8 mouse cellular contexts compared by ENCODE assay signal in the genomic region with DNA sequence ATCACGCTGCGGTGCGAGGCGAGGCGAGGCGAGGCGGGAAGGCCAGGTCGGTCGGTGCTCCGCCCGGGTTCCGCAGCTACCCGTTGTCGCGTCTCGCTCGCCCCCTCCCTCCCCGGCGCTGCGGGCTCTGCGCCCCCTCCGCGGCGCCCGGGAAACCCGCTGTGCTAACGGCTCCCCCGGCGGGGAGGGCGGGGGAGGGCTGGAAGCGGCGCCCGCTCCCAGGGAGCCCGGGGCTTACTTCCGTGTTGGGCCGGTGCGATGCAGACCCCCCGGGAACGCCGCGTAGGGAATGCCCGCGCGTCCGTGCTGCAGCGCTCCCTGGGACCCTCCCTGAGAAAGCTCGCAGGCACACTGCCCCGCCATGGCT. TPM values are rescaled to one million over a fixed set of nuclear protein-coding genes. Genes with fewer than 3 reads are reported as not detected.
DNase-seq lines count a peak whose midpoint lies in the region; ATAC-seq and TF ChIP-seq lines count a peak whose summit lies in the region.

No protein-coding gene starts in this region.

- H3K36me3 ChIP-seq in C2C12 (ENCODE audit: control insufficient read depth, insufficient read depth), result peaks cover 51% of the 10 kb centered on the region
- H3K36me3 ChIP-seq in forebrain, embryonic 14.5 days (ENCODE audit: control insufficient read depth, insufficient read depth, low read length), result peaks cover 11% of the 10 kb centered on the region
- H3K36me3 ChIP-seq in liver, embryonic 15.5 days (replicated peaks), result peaks cover 17% of the 10 kb centered on the region

- H3ac ChIP-seq in C2C12 (ENCODE audit: control insufficient read depth, insufficient read length, low read depth), result peak overlapping the region; percentile 69

- H3K27ac ChIP-seq in forebrain, embryonic 14.5 days (ENCODE audit: low read depth, low read length), result peak overlapping the region; percentile 100
- peak overlapping the region; percentile 97 for H3K27ac ChIP-seq in liver, embryonic 15.5 days (replicated peaks)

- no peaks in the 10 kb centered on the region for H3K27me3 ChIP-seq in C2C12 (ENCODE audit: control insufficient read depth, insufficient read depth, insufficient read length)
- no peaks in the 10 kb centered on the region for H3K27me3 ChIP-seq in forebrain, embryonic 14.5 days (replicated peaks; ENCODE audit: control insufficient read depth, insufficient read depth, low read length)
- no peaks in the 10 kb centered on the region for H3K27me3 ChIP-seq in liver, embryonic 15.5 days

- peaks cover 4% of the 10 kb centered on the region; the same call in 1 of the 2 replicates for H3K4me1 ChIP-seq in forebrain, embryonic 14.5 days (ENCODE audit: control insufficient read depth, insufficient read depth, low read length)
- peaks cover 26% of the 10 kb centered on the region for H3K4me1 ChIP-seq in liver, embryonic 15.5 days (replicated peaks)

- peaks cover 71% of the 10 kb centered on the region for H3K79me3 ChIP-seq in C2C12 (ENCODE audit: low read depth)

- peak overlapping the region; percentile 100 for H3K9ac ChIP-seq in forebrain, embryonic 14.5 days (ENCODE audit: low read length)
- H3K9ac ChIP-seq in liver, embryonic 15.5 days, result peak overlapping the region; percentile 99

- H3K4me2 ChIP-seq in forebrain, embryonic 14.5 days (ENCODE audit: low read length), result peak overlapping the region; percentile 46
- H3K4me2 ChIP-seq in liver, embryonic 15.5 days, result peak overlapping the region; percentile 83

- no peaks in the 10 kb centered on the region for H3K9me3 ChIP-seq in forebrain, embryonic 14.5 days (replicated peaks; ENCODE audit: control insufficient read depth, low read length)
- H3K9me3 ChIP-seq in liver, embryonic 15.5 days (replicated peaks), result no peaks in the 10 kb centered on the region

- 1% methylated on average over 34 of the region's 48 CpGs for WGBS in forebrain, embryonic 14.5 days
- 0% methylated on average over 38 of the region's 48 CpGs for WGBS in liver, embryonic 15.5 days (ENCODE audit: insufficient replicate concordance)

- no peak for TF ChIP-seq CTCF in C2C12 (IDR thresholded peaks at IDR 0.05; ENCODE audit: control insufficient read depth, insufficient read depth, insufficient read length)

- ATAC-seq in cerebellum, adult (ENCODE audit: insufficient number of reproducible peaks, low FRiP score, low TSS enrichment), result peak; percentile 18
- peak; percentile 69; the same call in 1 of the 2 replicates for ATAC-seq in forebrain, embryonic 14.5 days
- ATAC-seq in liver, embryonic 15.5 days (ENCODE audit: insufficient read depth), result peak; percentile 11

- H3K79me2 ChIP-seq in C2C12 (ENCODE audit: control insufficient read depth, insufficient read depth), result peaks cover 91% of the 10 kb centered on the region

- peak overlapping the region; percentile 78 for H3K4me3 ChIP-seq in C2C12 (ENCODE audit: insufficient read depth, poor library complexity, severe bottlenecking)
- peak overlapping the region; percentile 99 for H3K4me3 ChIP-seq in forebrain, embryonic 14.5 days (ENCODE audit: low read depth, low read length)
- H3K4me3 ChIP-seq in liver, embryonic 15.5 days (replicated peaks), result peak overlapping the region; percentile 96

- DNase-seq in cerebellum, adult 11-12 months, result no peak
- no peak for DNase-seq in forebrain, embryonic 14.5 days (ENCODE audit: low spot score)
- peak; percentile 90 for DNase-seq in testis, postnatal 10 days (ENCODE audit: low spot score)
- DNase-seq in gastrocnemius, postnatal 4 days (ENCODE audit: low spot score in 2 of 2), result no peak
- no peak for DNase-seq in cerebellum, postnatal 14 days

TF ChIP-seq in C2C12, 6 proteins besides CTCF, POLR2A, EP300 and RAD21:
- no peak for TF ChIP-seq MYOG (IDR thresholded peaks at IDR 0.05; ENCODE audit: control insufficient read depth, extremely low read depth, insufficient read length)
- TF ChIP-seq MAX (IDR thresholded peaks at IDR 0.05), result no peak
- no peak for TF ChIP-seq MYOD1 (IDR thresholded peaks at IDR 0.05; ENCODE audit: control insufficient read depth, insufficient read length, low read depth)
- no peak for TF ChIP-seq USF1 (IDR thresholded peaks at IDR 0.05; ENCODE audit: low read depth)
- TF ChIP-seq FOSL1 (IDR thresholded peaks at IDR 0.05; ENCODE audit: insufficient read depth, low read length, poor library complexity, severe bottlenecking), result no peak
- TF ChIP-seq CEBPB (IDR thresholded peaks at IDR 0.05; ENCODE audit: low read depth), result no peak

RNA-seq across cellular contexts. Expression of a gene that starts 0.4 kb away (rescaled TPM):
- polyA plus RNA-seq in C2C12 (2012; fragmentation: generic; extraction: Trizol), result 370 TPM
- polyA plus RNA-seq in forebrain, embryonic 14.5 days (2014; fragmentation: Nextera tagmentation; extraction: Ambion mirVana), result 1,944 and 2,007 TPM in 2 replicates
- polyA plus RNA-seq in liver, embryonic 15.5 days (2015; fragmentation: Nextera tagmentation; extraction: Ambion mirVana), result 498 and 561 TPM in 2 replicates
- total RNA-seq in gastrocnemius, postnatal 4 days (2021), result 100 to 1,000 TPM; 661 to 709 TPM

RNA-seq across cellular contexts. Expression of a gene that starts 0.7 kb away (rescaled TPM):
- polyA plus RNA-seq in C2C12 (2012; fragmentation: generic; extraction: Trizol), result 5.9 TPM
- 23.8 and 24.6 TPM in 2 replicates for polyA plus RNA-seq in forebrain, embryonic 14.5 days (2014; fragmentation: Nextera tagmentation; extraction: Ambion mirVana)
- 12.4 and 14.0 TPM in 2 replicates for polyA plus RNA-seq in liver, embryonic 15.5 days (2015; fragmentation: Nextera tagmentation; extraction: Ambion mirVana)
- total RNA-seq in gastrocnemius, postnatal 4 days (2021), result 10 to 100 TPM; 12.6 to 13.1 TPM

RNA-seq across cellular contexts. Expression of a gene that starts 17.7 kb away (rescaled TPM):
- 3.4 TPM for polyA plus RNA-seq in C2C12 (2012; fragmentation: generic; extraction: Trizol)
- 24.0 and 28.9 TPM in 2 replicates for polyA plus RNA-seq in forebrain, embryonic 14.5 days (2014; fragmentation: Nextera tagmentation; extraction: Ambion mirVana)
- polyA plus RNA-seq in liver, embryonic 15.5 days (2015; fragmentation: Nextera tagmentation; extraction: Ambion mirVana), result 17.5 and 18.5 TPM in 2 replicates
- 10 to 100 TPM; 15.1 to 16.9 TPM for total RNA-seq in gastrocnemius, postnatal 4 days (2021)

RNA-seq across cellular contexts. Expression of a gene that starts 43.8 kb away (rescaled TPM):
- polyA plus RNA-seq in C2C12 (2012; fragmentation: generic; extraction: Trizol), result 0.01 TPM
- 1.2 and 1.3 TPM in 2 replicates for polyA plus RNA-seq in forebrain, embryonic 14.5 days (2014; fragmentation: Nextera tagmentation; extraction: Ambion mirVana)
- polyA plus RNA-seq in liver, embryonic 15.5 days (2015; fragmentation: Nextera tagmentation; extraction: Ambion mirVana), result 0.12 and 0.14 TPM in 2 replicates
- total RNA-seq in gastrocnemius, postnatal 4 days (2021), result 1 to 10 TPM in 1 of 2 experiments, under 1 TPM in 1; 0.81 to 1.0 TPM

Comparison
In these comparisons a context has a peak if more than half of its experiments do, and no peak if none do; other contexts are left out.
1. ATAC-seq: peak in every context shown above with its lines; median percentile 69 in forebrain, embryonic 14.5 days; 18 in cerebellum, adult; 11 in liver, embryonic 15.5 days.